Mouse (Mus musculus): Measurements from ENCODE around the gene Sppl2c. TPM values are rescaled to one million over a fixed set of nuclear protein-coding genes. Genes with fewer than 3 reads are reported as not detected.
A peak's percentile ranks its signal among the peaks of the same experiment; 100 is the strongest.

Sppl2c gene
- polyA plus RNA-seq (2016; fragmentation: Nextera tagmentation; extraction: Ambion mirVana), result not detected in 2 replicates

- Histone ChIP-seq H3K9me3 (no peaks in the 10 kb centered on the region), H3K27ac (replicated peaks) (no peak within 1 kb of the TSS), H3K4me1 (no peaks in the 10 kb centered on the region), H3K4me3 (no peak within 1 kb of the TSS), H3K27me3 (replicated peaks; ENCODE audit: low read depth, poor library complexity, severe bottlenecking) (no peaks in the 10 kb centered on the region), H3K36me3 (replicated peaks) (no peaks in the 10 kb centered on the region)
- WGBS, result 85% methylated on average over 13 of the region's 13 CpGs
- no peak for DNase-seq (ENCODE audit: low spot score)
Observed at GRCm38 (mm10) chr11:104186135-104186836, at the start of gene Sppl2c. Gene Sppl2c, plus strand, starts transcription at chr11:104186327.

GRCm38 (mm10) chr11:104138976-104139375, 47.2 kb upstream of the Sppl2c start:
- no peaks in the 10 kb centered on the region for H3K9me3 ChIP-seq
- no peak for DNase-seq (ENCODE audit: low spot score)
- no peak overlapping the region for H3K27ac ChIP-seq (replicated peaks)
- H3K4me3 ChIP-seq, result no peak overlapping the region
- no peaks in the 10 kb centered on the region for H3K4me1 ChIP-seq
- peaks cover 65% of the 10 kb centered on the region for H3K27me3 ChIP-seq (replicated peaks; ENCODE audit: low read depth, poor library complexity, severe bottlenecking)
- H3K36me3 ChIP-seq (replicated peaks), result no peaks in the 10 kb centered on the region
- 72% methylated on average over 3 of the region's 3 CpGs for WGBS

- Histone ChIP-seq H3K27ac (replicated peaks) (no peak overlapping the region), H3K27me3 (replicated peaks; ENCODE audit: low read depth, poor library complexity, severe bottlenecking) (peaks cover 13% of the 10 kb centered on the region), H3K9me3 (no peaks in the 10 kb centered on the region), H3K36me3 (replicated peaks) (no peaks in the 10 kb centered on the region), H3K4me3 (no peak overlapping the region), H3K4me1 (no peaks in the 10 kb centered on the region)
- WGBS, result 100% methylated on average over 1 of the region's 1 CpGs
- DNase-seq (ENCODE audit: low spot score), result no peak
Observed at GRCm38 (mm10) chr11:104144930-104145329, 41.2 kb upstream of the Sppl2c start.

DNA sequence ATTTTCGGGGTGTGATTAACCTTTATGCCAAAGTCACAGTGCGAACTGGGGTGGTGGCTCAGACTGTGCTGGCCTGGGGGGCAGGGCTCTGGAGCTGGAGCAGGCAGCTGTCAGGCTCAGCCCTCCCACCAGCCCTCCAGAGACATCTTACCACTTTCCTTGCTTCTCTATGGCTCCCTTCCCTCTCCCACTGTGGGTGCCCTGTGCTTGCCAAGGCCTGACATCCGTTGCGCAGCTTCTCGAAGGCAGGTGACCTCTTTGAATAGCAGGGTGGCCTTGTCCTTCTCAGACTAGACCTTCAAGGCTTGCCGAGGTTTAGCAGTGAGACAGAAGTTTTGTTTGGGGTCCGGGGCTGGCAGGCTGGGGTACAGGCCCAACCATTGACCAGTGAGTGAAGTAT, 37.3 kb upstream of the Sppl2c start:
- Histone ChIP-seq H3K4me1 (peaks cover 7% of the 10 kb centered on the region), H3K4me3 (no peak overlapping the region), H3K27me3 (replicated peaks; ENCODE audit: low read depth, poor library complexity, severe bottlenecking) (0 out of 2 replicates have a peak, but pooled peaks cover 17% of the 10 kb centered on the region), H3K36me3 (replicated peaks) (no peaks in the 10 kb centered on the region), H3K9me3 (no peaks in the 10 kb centered on the region), H3K27ac (replicated peaks) (no peak overlapping the region)
- 72% methylated on average over 7 of the region's 7 CpGs for WGBS
- no peak for DNase-seq (ENCODE audit: low spot score)

DNA sequence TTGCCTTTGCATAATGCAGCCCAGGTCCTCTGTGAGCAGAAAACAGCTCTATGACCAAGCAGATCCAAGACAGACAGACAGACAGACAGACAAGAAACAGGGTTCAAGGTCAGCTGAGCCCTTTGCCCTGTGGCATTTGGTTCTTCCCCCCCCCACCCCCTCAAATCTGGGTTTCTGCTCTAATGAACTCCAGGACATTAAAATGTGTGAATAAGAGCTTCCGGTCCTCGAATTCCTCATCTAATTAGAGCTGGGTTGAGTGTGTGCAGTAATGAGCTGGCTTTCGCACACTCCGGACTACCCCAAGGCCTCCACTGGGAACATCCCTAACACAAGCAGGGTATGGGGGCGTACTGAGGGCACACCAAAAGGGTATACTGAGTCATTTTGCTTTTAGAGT, 35.2 kb upstream of the Sppl2c start:
- H3K4me3 ChIP-seq, result no peak overlapping the region
- H3K27me3 ChIP-seq (replicated peaks; ENCODE audit: low read depth, poor library complexity, severe bottlenecking), result peaks cover 25% of the 10 kb centered on the region; the same call in 1 of the 2 replicates
- no peaks in the 10 kb centered on the region for H3K9me3 ChIP-seq
- H3K4me1 ChIP-seq, result peaks cover 20% of the 10 kb centered on the region
- no peaks in the 10 kb centered on the region for H3K36me3 ChIP-seq (replicated peaks)
- 64% methylated on average over 5 of the region's 5 CpGs for WGBS
- no peak overlapping the region for H3K27ac ChIP-seq (replicated peaks)
- DNase-seq (ENCODE audit: low spot score), result no peak

- H3K9me3 ChIP-seq, result no peaks in the 10 kb centered on the region
- peaks cover 54% of the 10 kb centered on the region for H3K27me3 ChIP-seq (replicated peaks; ENCODE audit: low read depth, poor library complexity, severe bottlenecking)
- no peak overlapping the region for H3K27ac ChIP-seq (replicated peaks)
- no peaks in the 10 kb centered on the region for H3K36me3 ChIP-seq (replicated peaks)
- 54% methylated on average over 4 of the region's 4 CpGs for WGBS
- no peak for DNase-seq (ENCODE audit: low spot score)
- no peak overlapping the region for H3K4me3 ChIP-seq
- H3K4me1 ChIP-seq, result peaks cover 38% of the 10 kb centered on the region
Observed at GRCm38 (mm10) chr11:104154332-104154731, 31.8 kb upstream of the Sppl2c start.

- no peak for DNase-seq (ENCODE audit: low spot score)
- Histone ChIP-seq H3K4me1 (peaks cover 38% of the 10 kb centered on the region), H3K4me3 (no peak overlapping the region), H3K27me3 (replicated peaks; ENCODE audit: low read depth, poor library complexity, severe bottlenecking) (peaks cover 60% of the 10 kb centered on the region), H3K36me3 (replicated peaks) (no peaks in the 10 kb centered on the region), H3K27ac (replicated peaks) (no peak overlapping the region), H3K9me3 (no peaks in the 10 kb centered on the region)
- 55% methylated on average over 9 of the region's 9 CpGs for WGBS
Observed at GRCm38 (mm10) chr11:104154820-104155635, 31.1 kb upstream of the Sppl2c start.

GRCm38 (mm10) chr11:104155899-104156298, 30.2 kb upstream of the Sppl2c start:
- no peaks in the 10 kb centered on the region for H3K9me3 ChIP-seq
- H3K27ac ChIP-seq (replicated peaks), result no peak overlapping the region
- DNase-seq (ENCODE audit: low spot score), result no peak
- peaks cover 35% of the 10 kb centered on the region for H3K4me1 ChIP-seq
- H3K27me3 ChIP-seq (replicated peaks; ENCODE audit: low read depth, poor library complexity, severe bottlenecking), result peaks cover 61% of the 10 kb centered on the region
- no peak overlapping the region for H3K4me3 ChIP-seq
- no peaks in the 10 kb centered on the region for H3K36me3 ChIP-seq (replicated peaks)

DNA sequence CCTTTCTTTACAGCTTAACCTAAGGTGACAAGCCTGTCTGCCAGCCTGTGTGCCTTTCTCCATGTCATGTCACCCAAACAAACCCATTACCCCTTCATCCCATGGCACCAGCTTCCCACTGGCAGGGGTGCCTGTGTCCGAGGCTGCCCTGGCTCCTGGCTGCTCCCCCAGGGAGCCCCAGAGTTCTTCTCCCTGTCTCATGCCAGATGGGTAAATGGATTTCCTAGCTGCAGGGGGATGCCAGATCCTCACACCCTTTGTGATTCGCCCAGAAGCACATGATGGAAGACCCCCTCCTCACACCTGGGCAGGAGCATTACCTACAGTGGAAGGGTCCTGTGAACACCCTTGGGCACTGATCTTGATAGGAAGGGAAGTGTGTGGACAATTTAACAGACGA, 29.7 kb upstream of the Sppl2c start:
- no peak overlapping the region for H3K27ac ChIP-seq (replicated peaks)
- no peaks in the 10 kb centered on the region for H3K36me3 ChIP-seq (replicated peaks)
- DNase-seq (ENCODE audit: low spot score), result no peak
- peaks cover 31% of the 10 kb centered on the region for H3K4me1 ChIP-seq
- H3K4me3 ChIP-seq, result no peak overlapping the region
- H3K27me3 ChIP-seq (replicated peaks; ENCODE audit: low read depth, poor library complexity, severe bottlenecking), result peaks cover 61% of the 10 kb centered on the region
- WGBS, result 73% methylated on average over 3 of the region's 3 CpGs
- H3K9me3 ChIP-seq, result no peaks in the 10 kb centered on the region

- H3K4me3 ChIP-seq, result peak overlapping the region; percentile 53
- H3K27ac ChIP-seq (replicated peaks), result peak overlapping the region; percentile 71
- H3K4me1 ChIP-seq, result peaks cover 31% of the 10 kb centered on the region
- H3K27me3 ChIP-seq (replicated peaks; ENCODE audit: low read depth, poor library complexity, severe bottlenecking), result peaks cover 53% of the 10 kb centered on the region
- no peaks in the 10 kb centered on the region for H3K9me3 ChIP-seq
- no peaks in the 10 kb centered on the region for H3K36me3 ChIP-seq (replicated peaks)
- peak; percentile 90 for DNase-seq (ENCODE audit: low spot score)
- WGBS, result 3% methylated on average over 23 of the region's 23 CpGs
Observed at GRCm38 (mm10) chr11:104157603-104158259, 28.4 kb upstream of the Sppl2c start.

DNA sequence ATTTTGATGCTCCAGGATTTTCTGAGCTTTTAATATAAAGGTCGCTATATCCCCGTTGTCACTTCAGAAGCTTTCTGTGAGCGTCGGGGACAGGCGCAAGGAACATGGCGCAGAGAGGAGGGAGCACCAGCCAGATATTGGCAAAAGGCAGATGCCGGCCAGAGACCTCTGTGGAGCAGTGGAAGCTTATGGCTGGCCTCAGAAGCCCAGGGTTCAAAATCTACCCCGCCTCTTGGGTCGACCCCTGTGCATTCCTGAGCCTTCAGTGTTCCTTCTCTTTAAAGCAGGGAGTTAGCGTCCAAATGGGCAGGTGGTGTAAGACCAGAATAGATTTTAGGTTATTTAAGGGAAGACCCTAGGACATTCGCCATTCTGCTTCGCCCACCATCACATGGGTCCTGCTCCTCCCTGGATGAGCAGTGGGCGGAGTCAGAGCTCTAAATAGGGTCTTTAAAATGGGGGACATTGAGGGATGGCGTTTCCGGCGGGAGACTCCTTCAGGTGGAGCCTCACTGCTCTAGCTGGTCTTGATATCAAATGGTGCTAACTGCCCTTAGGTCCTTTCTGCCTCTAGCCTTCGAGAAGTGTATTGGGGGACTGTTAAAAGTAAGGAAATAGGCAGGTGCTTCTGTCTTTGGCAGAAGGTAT, 27.7 kb upstream of the Sppl2c start:
- Histone ChIP-seq H3K4me3 (peak overlapping the region; percentile 53), H3K9me3 (no peaks in the 10 kb centered on the region), H3K4me1 (peaks cover 31% of the 10 kb centered on the region), H3K27ac (replicated peaks) (peak overlapping the region; percentile 71), H3K36me3 (replicated peaks) (no peaks in the 10 kb centered on the region), H3K27me3 (replicated peaks; ENCODE audit: low read depth, poor library complexity, severe bottlenecking) (peaks cover 48% of the 10 kb centered on the region)
- WGBS, result 8% methylated on average over 17 of the region's 17 CpGs
- DNase-seq (ENCODE audit: low spot score), result no peak

GRCm38 (mm10) chr11:104159769-104160272, 26.3 kb upstream of the Sppl2c start:
- peaks cover 25% of the 10 kb centered on the region for H3K4me1 ChIP-seq
- H3K9me3 ChIP-seq, result no peaks in the 10 kb centered on the region
- no peaks in the 10 kb centered on the region for H3K36me3 ChIP-seq (replicated peaks)
- DNase-seq (ENCODE audit: low spot score), result no peak
- H3K27ac ChIP-seq (replicated peaks), result no peak overlapping the region
- H3K4me3 ChIP-seq, result no peak overlapping the region
- 70% methylated on average over 4 of the region's 4 CpGs for WGBS
- H3K27me3 ChIP-seq (replicated peaks; ENCODE audit: low read depth, poor library complexity, severe bottlenecking), result peaks cover 42% of the 10 kb centered on the region
